12 mouse cellular contexts compared by ENCODE assay signal in the genomic region with DNA sequence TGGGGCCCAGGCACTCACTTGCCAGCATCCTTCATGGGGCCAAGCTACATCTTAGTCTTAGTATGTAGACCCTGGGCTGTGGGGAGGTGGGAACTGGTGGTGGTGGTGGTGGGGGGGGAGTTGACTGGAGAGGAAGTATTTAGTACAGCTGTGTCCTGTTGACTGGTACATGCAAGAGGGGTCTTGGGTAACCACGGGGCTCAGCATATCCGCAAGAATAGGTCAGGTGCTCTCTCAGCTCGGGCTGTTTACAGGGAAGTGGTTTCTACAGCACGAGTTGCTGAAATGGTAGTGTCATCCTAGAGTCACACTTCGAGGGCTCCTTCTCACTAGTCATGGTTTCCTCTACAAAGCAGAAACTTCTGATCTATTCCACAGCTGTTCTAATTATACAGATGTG. TPM values are rescaled to one million over a fixed set of nuclear protein-coding genes. Genes with fewer than 3 reads are reported as not detected.
DNase-seq lines count a peak whose midpoint lies in the region; ATAC-seq and TF ChIP-seq lines count a peak whose summit lies in the region.
"Had no signal": no experiment of that assay in that cellular context is flagged by ENCODE, and none has a peak within 500 bp of the region (broad histone marks: within the 10 kb centered on the region; RNA-seq: fewer than 3 reads in every experiment).

No protein-coding gene starts in this region.

- peak; percentile 72 for DNase-seq in CH12.LX (ENCODE audit: extremely low read depth)
- DNase-seq in splenic B cell, adult 2 months (ENCODE audit: low read depth, low spot score), result peak; percentile 90
- no peak for DNase-seq in cerebellum, adult 11 months
- no peak for DNase-seq in heart, postnatal 36 days
- no peak for DNase-seq in layer of hippocampus, postnatal 25 days (ENCODE audit: extremely low spot score in 1 of 2, low spot score in 1 of 2)
- no peak for DNase-seq in cerebellum, postnatal 10 days

- ATAC-seq in hematopoietic stem cell, adult 5-6 weeks (replicated peaks in 1 of 2; ENCODE audit: insufficient read depth in 1 of 2, low FRiP score in 2 of 2, low TSS enrichment in 1 of 2, low read depth in 1 of 2, poor library complexity in 2 of 2, severe bottlenecking in 2 of 2), result peak; percentile 95 to 96
- ATAC-seq in megakaryocyte, adult 5-6 weeks (ENCODE audit: poor library complexity, severe bottlenecking), result peak; percentile 85
- ATAC-seq: forebrain, embryonic 16.5 days; hindbrain, postnatal 0 days had no signal

- no peaks in the 10 kb centered on the region for H3K9me3 ChIP-seq in CH12.LX (replicated peaks; ENCODE audit: low read length)
- H3K9me3 ChIP-seq: embryonic facial prominence, embryonic 10.5 days had no signal

- no peaks in the 10 kb centered on the region for H3K27me3 ChIP-seq in CH12.LX (replicated peaks)
- H3K27me3 ChIP-seq in splenic B cell, adult 2 months (ENCODE audit: control insufficient read depth, insufficient read depth, low read length, poor library complexity, severe bottlenecking), result no peaks in the 10 kb centered on the region

- TF ChIP-seq CTCF in CH12.LX (conservative IDR thresholded peaks at IDR 0.05 in 1 of 2, IDR thresholded peaks at IDR 0.05 in 1 of 2; ENCODE audit: low read depth in 2 of 2, low read length in 2 of 2), result no peak

- in situ Hi-C loops in CH12.LX (cut with MboI; ENCODE audit: low pct_ligation_motif_present, low pct_unique_long_range_greater_than_20kb, low sequenced_read_pairs), result no loop called here

- no peak for TF ChIP-seq RAD21 in CH12.LX (IDR thresholded peaks at IDR 0.05; ENCODE audit: low read depth, low read length)

- intact Hi-C loops in heart, postnatal 36 days (cut with DNase I), result no loop called here

- no peak for TF ChIP-seq POLR2A in CH12.LX (IDR thresholded peaks at IDR 0.05; ENCODE audit: low read depth, low read length)

- H3K4me2 ChIP-seq in CH12.LX (ENCODE audit: insufficient read depth, low read depth, poor library complexity, severe bottlenecking), result no peak overlapping the region

- H3K36me3 ChIP-seq in CH12.LX (replicated peaks in 1 of 2; ENCODE audit: control insufficient read depth in 1 of 2, insufficient read depth in 1 of 2, low read length in 1 of 2), result no peaks in the 10 kb centered on the region
- no peaks in the 10 kb centered on the region for H3K36me3 ChIP-seq in splenic B cell, adult 2 months (ENCODE audit: control insufficient read depth, insufficient read depth, low read length, poor library complexity, severe bottlenecking)
- H3K36me3 ChIP-seq: embryonic facial prominence, embryonic 10.5 days had no signal

- H3K9ac ChIP-seq in CH12.LX (ENCODE audit: insufficient read depth, low read depth), result no peak overlapping the region

- dilution Hi-C loops in CH12.LX (cut with MboI; ENCODE audit: extremely low pct_ligation_motif_present, extremely low pct_unique_long_range_greater_than_20kb, low sequenced_read_pairs), result no loop called here

- H3K4me1 ChIP-seq in CH12.LX (ENCODE audit: control insufficient read depth in 1 of 2, insufficient read depth in 2 of 2), result peaks cover 16 to 32% of the 10 kb centered on the region in 2 experiments
- H3K4me1 ChIP-seq: embryonic facial prominence, embryonic 10.5 days had no signal

- no peak overlapping the region for H3K27ac ChIP-seq in CH12.LX (ENCODE audit: insufficient read depth, low read depth)
- H3K27ac ChIP-seq: embryonic facial prominence, embryonic 10.5 days; hindbrain, postnatal 0 days had no signal

- no peaks in the 10 kb centered on the region for H3K79me2 ChIP-seq in CH12.LX (replicated peaks; ENCODE audit: control insufficient read depth, extremely low read depth, insufficient read depth, poor library complexity, severe bottlenecking)

- no peak for TF ChIP-seq EP300 in CH12.LX (IDR thresholded peaks at IDR 0.05; ENCODE audit: low read length)

- H3K4me3 ChIP-seq in CH12.LX (replicated peaks in 1 of 3; ENCODE audit: low read depth in 2 of 3, low read length in 2 of 3, poor library complexity in 1 of 3), result no peak overlapping the region
- H3K4me3 ChIP-seq: embryonic facial prominence, embryonic 10.5 days had no signal

TF ChIP-seq in CH12.LX, 34 proteins besides CTCF, POLR2A, EP300 and RAD21:
- TF ChIP-seq MAFK (IDR thresholded peaks at IDR 0.05; ENCODE audit: insufficient replicate concordance, low read length) (0 out of 2 replicates have a peak, but pooled peaks have one; percentile 41), TCF12 (IDR thresholded peaks at IDR 0.05; ENCODE audit: low read depth, low read length) (peak; percentile 37; the same call in 1 of the 2 replicates), TBP (conservative IDR thresholded peaks at IDR 0.05; ENCODE audit: low read depth, low read length) (no peak), ETS1 (conservative IDR thresholded peaks at IDR 0.05; ENCODE audit: low read depth, low read length) (peak; percentile 93), MAX (IDR thresholded peaks at IDR 0.05; ENCODE audit: low read length) (peak; percentile 69), PAX5 (IDR thresholded peaks at IDR 0.05; ENCODE audit: low read length) (no peak), KAT2A (IDR thresholded peaks at IDR 0.05; ENCODE audit: insufficient replicate concordance, low read length) (no peak), MAZ (IDR thresholded peaks at IDR 0.05; ENCODE audit: low read depth, low read length) (0 out of 2 replicates have a peak, but pooled peaks have one; percentile 24), IRF4 (IDR thresholded peaks at IDR 0.05; ENCODE audit: low read depth, low read length) (0 out of 2 replicates have a peak, but pooled peaks have one; percentile 52), CHD2 (IDR thresholded peaks at IDR 0.05; ENCODE audit: low read length) (no peak), ELF1 (IDR thresholded peaks at IDR 0.05; ENCODE audit: low read depth, low read length) (no peak), BHLHE40 (IDR thresholded peaks at IDR 0.05; ENCODE audit: low read depth, low read length) (peak; percentile 96), UBTF (IDR thresholded peaks at IDR 0.05; ENCODE audit: low read depth, low read length) (no peak), E2F4 (IDR thresholded peaks at IDR 0.05; ENCODE audit: insufficient replicate concordance, low read depth, low read length) (no peak), ZKSCAN1 (IDR thresholded peaks at IDR 0.05; ENCODE audit: borderline replicate concordance, low read depth, low read length) (no peak), MEF2A (IDR thresholded peaks at IDR 0.05; ENCODE audit: borderline replicate concordance, low read depth, low read length) (peak; percentile 80), ZNF384 (IDR thresholded peaks at IDR 0.05; ENCODE audit: low read depth, low read length) (no peak)
TF ChIP-seq in CH12.LX: peak in this region for 8.

RNA-seq across cellular contexts. Expression of a gene that starts 5.3 kb away (rescaled TPM):
- total RNA-seq in CH12.LX (2012; rRNA removed) (not detected in 2 replicates), CH12.LX (2014; rRNA removed) (not detected in 2 replicates)
- polyA plus RNA-seq in CH12.LX (2012; ENCODE audit: insufficient read length, low read depth), result not detected in 2 replicates
- total RNA-seq in hematopoietic stem cell, adult 5-6 weeks (2017), result 9.7 TPM in 1 of 2 replicates, not detected in the other
- total RNA-seq in megakaryocyte, adult 5-6 weeks (2015), result 1.0 TPM in 1 of 2 replicates, not detected in the other
- not detected in 2 replicates for total RNA-seq in megakaryocyte, adult 5-6 weeks (2017)
- not detected for total RNA-seq in heart, postnatal 36 days (2021)
- not detected for total RNA-seq in layer of hippocampus, postnatal 25 days (2021)
- total RNA-seq: hindbrain, postnatal 0 days had no signal
- polyA plus RNA-seq: brain, embryonic 14.5 days; embryonic facial prominence, embryonic 10.5 days; forebrain, embryonic 16.5 days; hindbrain, postnatal 0 days had no signal

RNA-seq across cellular contexts. Expression of a gene that starts 9.0 kb away (rescaled TPM):
- total RNA-seq in CH12.LX (2012; rRNA removed) (3.2 and 5.0 TPM in 2 replicates), CH12.LX (2014; rRNA removed) (6.7 and 10.6 TPM in 2 replicates)
- polyA plus RNA-seq in CH12.LX (2012; ENCODE audit: insufficient read length, low read depth), result 15.6 and 18.4 TPM in 2 replicates
- total RNA-seq in hematopoietic stem cell, adult 5-6 weeks (2017), result 333 and 445 TPM in 2 replicates
- 299 and 403 TPM in 2 replicates for total RNA-seq in megakaryocyte, adult 5-6 weeks (2015)
- total RNA-seq in megakaryocyte, adult 5-6 weeks (2017), result 184 and 222 TPM in 2 replicates
- not detected for total RNA-seq in heart, postnatal 36 days (2021)
- total RNA-seq in layer of hippocampus, postnatal 25 days (2021), result not detected

RNA-seq across cellular contexts. Expression of a gene that starts 22.2 kb away (rescaled TPM):
- 6.9 and 7.2 TPM in 2 replicates for total RNA-seq in CH12.LX (2012; rRNA removed)
- 7.6 and 12.7 TPM in 2 replicates for total RNA-seq in CH12.LX (2014; rRNA removed)
- polyA plus RNA-seq in CH12.LX (2012; ENCODE audit: insufficient read length, low read depth), result 24.2 and 26.1 TPM in 2 replicates
- 160 and 215 TPM in 2 replicates for total RNA-seq in hematopoietic stem cell, adult 5-6 weeks (2017)
- total RNA-seq in megakaryocyte, adult 5-6 weeks (2015), result 36.0 and 59.5 TPM in 2 replicates
- 36.2 and 51.5 TPM in 2 replicates for total RNA-seq in megakaryocyte, adult 5-6 weeks (2017)
- total RNA-seq in heart, postnatal 36 days (2021), result not detected
- total RNA-seq in layer of hippocampus, postnatal 25 days (2021), result not detected
- total RNA-seq: hindbrain, postnatal 0 days had no signal
- polyA plus RNA-seq: forebrain, embryonic 16.5 days had no signal

RNA-seq across cellular contexts. Expression of a gene that starts 47.3 kb away (rescaled TPM):
- total RNA-seq in CH12.LX (2012; rRNA removed) (0.13 and 0.30 TPM in 2 replicates), CH12.LX (2014; rRNA removed) (1.2 and 1.8 TPM in 2 replicates)
- polyA plus RNA-seq in CH12.LX (2012; ENCODE audit: insufficient read length, low read depth), result 0.93 and 1.3 TPM in 2 replicates
- total RNA-seq in hematopoietic stem cell, adult 5-6 weeks (2017), result 6.3 and 33.4 TPM in 2 replicates
- total RNA-seq in megakaryocyte, adult 5-6 weeks (2015), result 916 and 950 TPM in 2 replicates
- total RNA-seq in megakaryocyte, adult 5-6 weeks (2017), result 592 and 639 TPM in 2 replicates
- total RNA-seq in heart, postnatal 36 days (2021), result 10 to 100 TPM; 11.3 to 24.4 TPM
- 1 to 10 TPM; 1.7 to 2.5 TPM for total RNA-seq in layer of hippocampus, postnatal 25 days (2021)
- total RNA-seq: hindbrain, postnatal 0 days had no signal

Comparison
In these comparisons a context has a peak if more than half of its experiments do, and no peak if none do; other contexts are left out.
1. DNase-seq: peak in CH12.LX (single experiment) and splenic B cell, adult 2 months (single experiment); none in cerebellum, adult 11 months (single experiment), heart, postnatal 36 days (0 of 2), layer of hippocampus, postnatal 25 days (0 of 2) and cerebellum, postnatal 10 days (0 of 2).
2. RNA of a gene that starts 9.0 kb away (total RNA-seq): 184 to 403 TPM in megakaryocyte, adult 5-6 weeks and 333 to 445 TPM in hematopoietic stem cell, adult 5-6 weeks; 3.2 to 10.6 TPM in CH12.LX, not detected in heart, postnatal 36 days and not detected in layer of hippocampus, postnatal 25 days; every median in the first group is over 10 times any median in the second.
3. RNA of a gene that starts 22.2 kb away (total RNA-seq): 160 to 215 TPM in hematopoietic stem cell, adult 5-6 weeks, 36.0 to 59.5 TPM in megakaryocyte, adult 5-6 weeks and 6.9 to 12.7 TPM in CH12.LX; not detected in layer of hippocampus, postnatal 25 days and not detected in heart, postnatal 36 days; every median in the first group is over 4 times any median in the second.